Mouse (Mus musculus) ES-Bruce4 (cell line): ENCODE measurements around the gene Gm13694.
"Not testable (repeated sequence)": the region's sequence is repeated elsewhere in the genome, so short reads cannot be mapped to it uniquely, and the experiment has no call there.

Experiments
- CTCF ChIP-seq: IDR thresholded peaks from one replicate; pipeline ENCODE4 v1.8.1; 2011; ENCODE audit warnings: low read depth, low read length
- EP300 ChIP-seq: IDR thresholded peaks from 2 replicates; pipeline ENCODE4 v1.6.1; 2011; ENCODE audit warnings: low read depth, low read length; ENCODE audit not compliant: insufficient read depth
- POLR2A ChIP-seq: IDR thresholded peaks from one replicate; pipeline ENCODE4 v1.8.1; 2011; ENCODE audit warnings: low read length; ENCODE audit not compliant: insufficient read depth

DNA sequence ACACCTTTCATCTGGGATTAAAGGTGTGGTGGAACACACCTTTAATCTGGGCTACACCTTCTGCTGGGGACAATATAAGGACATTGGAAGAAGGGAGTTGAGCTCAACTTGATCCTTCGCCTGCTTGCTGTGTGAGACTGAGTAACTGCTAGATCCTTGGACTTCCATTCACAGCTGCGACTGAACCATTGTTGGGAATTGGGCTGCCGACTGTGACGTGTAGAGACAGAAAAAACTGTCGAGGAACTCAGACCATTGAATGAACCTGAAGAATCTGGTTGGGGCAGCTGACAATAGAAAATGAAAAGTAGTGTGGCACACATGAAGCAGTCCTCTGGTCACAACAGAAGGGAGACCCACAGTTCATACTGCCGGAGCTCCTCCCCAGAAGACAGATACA is 11.5 kb downstream of the Gm13694 start, which contains the start of gene Gm13691:
- TF ChIP-seq EP300, CTCF, POLR2A: not testable (repeated sequence)
